Mouse (Mus musculus) adrenal gland, adult 2 months (tissue): Measurements from ENCODE around the gene Btd. TPM values are rescaled to one million over a fixed set of nuclear protein-coding genes. Genes with fewer than 3 reads are reported as not detected.
"Not testable (repeated sequence)": the region's sequence is repeated elsewhere in the genome, so short reads cannot be mapped to it uniquely, and the experiment has no call there.

Experiments
- DNase-seq: peaks from one replicate; pipeline ENCODE4 v3.0.0; 2021
- long read RNA-seq: library from polyadenylated mRNA; stranded (forward); transcript quantifications from one replicate; pipeline ENCODE4 v2.0.0, GENCODE M21; 2021
- polyA plus RNA-seq: library from polyadenylated mRNA; depleted of rRNA; stranded (reverse); fragments of >200 nt; gene quantifications from 2 replicates; pipeline ENCODE4 v1.2.3, GENCODE M21; 2012; rRNA removed
- total RNA-seq, 2 experiments: library from RNA; stranded (reverse); gene quantifications; 2 replicates each; pipeline ENCODE4 v1.2.3; 2021

Gene Btd
- total RNA-seq (10 to 100 TPM; 55.6 to 63.4 TPM), polyA plus RNA-seq (45.8 and 46.2 TPM in 2 replicates)
- long read RNA-seq, transcript Btd-201 (4 exons, 2,324 nt): major isoform, 64 of 71 reads
- long read RNA-seq, partial matches to known transcripts: 2 of 71 reads
- long read RNA-seq, other reads (novel, unspliced or antisense): 4 of 71 reads

GRCm38 (mm10) chr14:31640890-31641505 is at the start of gene Btd, which contains the start of gene Hacl1:
Gene Btd (plus strand): TSS chr14:31641028.
Gene Hacl1 (minus strand): TSS chr14:31641286.
- DNase-seq: peak; percentile 95

DNA sequence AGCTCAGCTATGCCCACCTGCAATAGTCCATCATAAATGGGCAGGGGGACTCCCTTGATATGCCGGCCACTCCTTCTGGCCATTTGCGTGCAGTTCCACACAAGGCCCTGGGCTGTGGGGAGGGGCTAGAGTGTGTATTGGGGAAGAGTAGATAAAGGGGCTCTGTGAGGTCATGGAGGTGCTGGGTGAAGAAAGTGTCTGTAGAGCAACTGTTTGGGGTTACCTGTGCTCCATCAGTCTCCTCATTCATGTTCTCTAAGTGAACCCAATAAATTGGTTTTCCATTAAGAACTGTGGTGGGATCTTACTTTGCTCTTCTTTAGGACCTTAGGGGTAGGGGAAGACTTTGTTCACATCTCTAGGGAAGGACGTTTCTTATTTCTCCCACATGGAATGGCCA is 49.6 kb upstream of the Btd start, which contains the start of gene Colq:
Gene Colq, minus strand, starts transcription at position 101 of the 400 bp plus-strand sequence.
- no peak for DNase-seq

- no peak for DNase-seq
Observed at GRCm38 (mm10) chr14:31593036-31593435, 47.8 kb upstream of the Btd start.

DNA sequence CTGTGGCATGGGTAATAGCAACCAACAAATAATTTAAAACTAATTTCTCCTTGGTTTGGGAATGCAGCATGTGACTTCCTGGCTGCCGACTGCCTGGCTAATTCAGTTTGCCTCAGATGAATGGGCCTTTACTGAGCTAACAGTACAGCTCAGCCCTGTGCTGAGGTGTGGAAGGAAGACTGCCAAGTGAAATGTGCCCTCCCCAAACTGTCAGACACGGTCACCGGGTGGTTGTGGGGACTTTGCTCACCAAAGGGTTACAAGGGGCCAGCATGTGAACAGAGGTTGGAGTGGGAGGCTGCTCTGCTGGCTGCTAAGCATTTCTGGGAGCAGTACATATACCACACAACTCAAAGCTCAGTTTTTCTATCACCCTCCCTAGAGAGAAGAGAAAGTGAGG is 46.1 kb upstream of the Btd start:
- no peak for DNase-seq

DNA sequence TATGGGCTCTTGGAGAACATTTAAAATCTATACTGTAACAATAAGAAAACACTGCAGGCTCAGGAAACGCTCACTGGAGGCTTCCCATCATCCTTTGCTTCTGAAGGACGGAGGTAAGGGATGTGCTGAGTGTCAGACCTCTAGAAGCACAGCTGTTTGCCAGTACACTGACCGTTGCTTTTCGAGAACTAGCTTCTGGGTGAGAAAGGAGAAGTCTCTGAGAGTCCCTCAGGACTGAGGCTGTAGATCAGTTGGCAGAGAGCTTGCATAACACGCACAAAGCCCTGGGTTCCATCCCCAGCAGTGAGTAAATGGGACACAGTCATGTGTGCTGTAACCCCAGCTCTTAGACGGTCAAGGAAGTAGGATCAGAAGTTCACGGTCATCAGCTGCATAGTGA is 44.4 kb upstream of the Btd start:
- no peak for DNase-seq

DNA sequence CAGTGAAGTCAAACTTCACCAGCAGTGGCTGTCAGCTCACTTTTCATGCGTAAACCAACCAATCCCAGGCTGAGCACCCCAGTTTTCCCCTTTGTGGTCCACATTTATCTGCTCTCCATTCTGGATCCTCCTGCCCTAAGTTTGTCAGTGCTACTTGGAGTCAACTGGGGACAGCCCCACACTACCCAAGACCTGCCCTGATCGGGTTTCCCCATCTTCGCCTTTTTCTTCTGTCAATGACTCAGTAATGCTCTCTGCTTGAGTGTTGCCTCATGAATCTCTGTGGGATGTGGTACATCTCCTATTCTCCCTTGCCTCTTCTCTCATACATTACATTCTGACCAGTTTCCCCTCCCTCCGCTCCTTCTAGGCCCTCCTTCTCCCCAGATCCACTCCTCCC is 43.4 kb upstream of the Btd start:
- DNase-seq: no peak

DNA sequence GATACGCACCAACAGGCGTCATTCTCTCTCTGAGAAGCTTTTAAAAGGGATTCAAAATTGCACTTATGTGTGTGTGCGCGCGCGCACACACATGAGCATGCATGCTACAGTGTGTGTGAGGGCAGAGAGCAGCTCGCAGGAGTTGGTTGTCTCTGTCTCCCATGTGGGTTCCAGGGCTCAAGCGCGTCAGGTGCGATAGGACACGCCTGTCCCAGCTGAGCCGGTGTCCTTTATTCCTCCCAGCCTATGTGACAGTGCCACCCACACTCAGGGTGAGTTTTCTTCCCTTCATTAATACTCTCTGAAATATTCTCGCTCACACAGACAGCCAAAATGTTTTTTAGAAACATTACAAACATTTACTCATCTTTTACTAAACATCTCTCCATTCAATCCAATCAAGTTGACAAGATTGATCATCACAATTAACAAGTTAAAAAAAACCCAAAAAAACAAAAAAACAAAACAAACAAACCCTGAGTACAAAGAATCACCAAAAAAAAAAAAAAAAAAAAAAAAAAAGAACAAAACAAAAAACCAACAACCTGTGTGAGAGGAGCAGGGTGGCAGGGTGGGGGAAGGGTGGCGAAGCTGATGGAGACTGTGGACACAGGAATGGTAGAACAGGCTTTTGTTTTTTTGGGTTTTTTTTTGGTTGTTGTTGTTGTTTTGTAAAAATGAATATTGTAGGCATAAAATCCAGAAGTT is 38.8 kb upstream of the Btd start:
- no peak for DNase-seq

DNA sequence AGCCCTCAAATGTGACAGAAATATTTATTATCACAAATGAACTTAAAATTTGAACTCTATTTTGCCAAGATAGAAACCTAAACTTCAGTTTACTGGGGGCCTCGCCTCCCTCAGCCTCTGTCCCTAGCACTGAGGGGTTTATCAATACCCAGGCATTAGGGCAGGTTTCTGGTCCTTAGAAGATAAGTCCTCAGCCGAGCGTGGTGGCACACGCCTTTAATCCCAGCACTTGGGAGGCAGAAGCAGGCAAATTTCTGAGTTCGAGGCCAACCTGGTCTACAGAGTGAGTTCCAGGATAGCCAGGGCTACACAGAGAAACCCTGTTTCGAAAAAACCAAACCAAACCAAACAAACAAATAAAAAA is 38.2 kb upstream of the Btd start:
- not testable (repeated sequence) for DNase-seq

GRCm38 (mm10) chr14:31604916-31605315 is 35.9 kb upstream of the Btd start:
- no peak for DNase-seq

- no peak for DNase-seq
Observed at GRCm38 (mm10) chr14:31605514-31605913, 35.3 kb upstream of the Btd start.

GRCm38 (mm10) chr14:31611986-31612385 is 28.8 kb upstream of the Btd start:
- DNase-seq: no peak

DNA sequence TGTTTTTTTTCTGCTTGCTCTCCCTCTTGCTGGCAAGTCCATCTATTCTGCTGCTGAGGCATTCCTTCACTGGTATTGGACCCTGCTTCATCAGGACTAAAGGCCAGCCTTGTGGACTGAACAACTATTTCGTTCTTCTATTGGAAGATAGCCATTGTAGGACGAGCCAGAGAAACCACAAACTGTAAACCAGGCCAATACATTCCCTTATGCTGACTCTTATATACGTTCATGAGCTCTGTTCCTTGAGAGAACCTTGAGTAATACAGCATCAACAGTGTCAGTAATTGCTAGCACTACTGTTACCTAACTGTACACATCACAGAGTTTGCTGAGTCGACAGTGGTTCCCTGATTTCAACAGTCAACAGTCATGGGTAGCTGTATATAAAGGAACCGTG is 27.2 kb upstream of the Btd start:
- DNase-seq: peak; percentile 16

DNA sequence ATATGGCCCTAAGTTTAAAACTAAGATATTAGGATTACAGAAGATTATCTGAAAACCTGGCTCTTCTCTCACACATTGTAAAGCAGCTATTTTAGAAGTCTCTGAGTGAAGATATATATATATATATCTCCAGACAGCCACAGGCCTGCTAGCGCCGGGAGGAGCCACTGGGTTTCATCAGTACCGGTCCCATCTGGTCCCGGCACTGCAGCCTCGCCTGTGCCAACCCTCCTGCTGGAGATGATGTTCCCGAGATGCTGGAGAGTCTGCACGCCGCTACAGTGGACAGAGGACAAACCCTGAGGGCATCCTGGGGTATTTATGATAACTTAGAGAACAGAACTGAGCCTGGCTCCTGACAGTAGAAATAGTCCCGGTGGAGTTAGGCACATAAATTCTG is 23.6 kb upstream of the Btd start:
- DNase-seq: no peak

- DNase-seq: no peak
Observed at GRCm38 (mm10) chr14:31617997-31618396, 22.8 kb upstream of the Btd start.

- no peak for DNase-seq
Observed at GRCm38 (mm10) chr14:31620591-31621223, 20.1 kb upstream of the Btd start.

GRCm38 (mm10) chr14:31622748-31623147 is 18.1 kb upstream of the Btd start:
- DNase-seq: no peak

- DNase-seq: no peak
Observed at GRCm38 (mm10) chr14:31630677-31631076, 10.2 kb upstream of the Btd start.

DNA sequence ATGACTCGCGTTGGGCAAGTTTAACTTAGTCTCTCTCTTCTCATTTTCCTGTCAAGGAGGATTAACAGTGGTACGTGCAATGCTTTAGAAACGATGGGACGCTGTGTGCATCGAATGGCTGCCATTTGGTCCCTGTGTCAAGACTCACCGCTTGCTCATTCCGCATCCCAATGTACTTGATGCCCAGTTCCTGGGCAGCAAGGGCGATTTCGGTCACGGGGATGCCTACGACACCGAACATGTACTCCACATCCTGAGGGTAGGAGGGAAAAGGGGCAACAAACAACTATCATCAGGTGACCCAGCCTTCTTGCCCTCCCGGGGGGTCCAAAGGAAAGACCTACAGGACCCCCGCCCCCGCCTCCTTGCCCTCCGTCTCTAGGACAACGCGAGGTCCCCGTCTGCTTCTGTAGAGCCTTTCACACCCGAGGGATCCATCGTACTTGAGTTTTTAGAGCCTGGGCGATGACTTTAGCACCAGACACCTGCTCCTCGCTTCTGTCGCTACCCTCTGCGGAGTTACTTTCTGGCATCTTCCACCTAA is 410 bp upstream of the Btd start, which contains the start of gene Gm49387:
Gene Gm49387, minus strand, starts transcription at position 533 of the 544 bp plus-strand sequence.
- DNase-seq: no peak

GRCm38 (mm10) chr14:31641506-31642155 is 803 bp downstream of the Btd start:
- DNase-seq: no peak

- DNase-seq: peak; percentile 87
Observed at GRCm38 (mm10) chr14:31644183-31644830, 3.5 kb downstream of the Btd start.

- DNase-seq: no peak
Observed at GRCm38 (mm10) chr14:31644931-31645547, 4.2 kb downstream of the Btd start.
